Mouse (Mus musculus) adrenal gland, adult 8-10 months (tissue): ENCODE results near the gene Klk10. TPM values are rescaled to one million over a fixed set of nuclear protein-coding genes. Genes with fewer than 3 reads are reported as not detected.

Source experiments
- DNase-seq: peaks from one replicate; pipeline ENCODE4 v3.0.0; 2022
- total RNA-seq, 4 experiments: library from RNA; stranded (reverse); gene quantifications; 2 replicates each; pipeline ENCODE4 v1.2.4; 2022

The Klk10 gene
- total RNA-seq, 4 experiments from 2014 or later, result 0.23 to 0.68 (median 0.52) TPM

DNA sequence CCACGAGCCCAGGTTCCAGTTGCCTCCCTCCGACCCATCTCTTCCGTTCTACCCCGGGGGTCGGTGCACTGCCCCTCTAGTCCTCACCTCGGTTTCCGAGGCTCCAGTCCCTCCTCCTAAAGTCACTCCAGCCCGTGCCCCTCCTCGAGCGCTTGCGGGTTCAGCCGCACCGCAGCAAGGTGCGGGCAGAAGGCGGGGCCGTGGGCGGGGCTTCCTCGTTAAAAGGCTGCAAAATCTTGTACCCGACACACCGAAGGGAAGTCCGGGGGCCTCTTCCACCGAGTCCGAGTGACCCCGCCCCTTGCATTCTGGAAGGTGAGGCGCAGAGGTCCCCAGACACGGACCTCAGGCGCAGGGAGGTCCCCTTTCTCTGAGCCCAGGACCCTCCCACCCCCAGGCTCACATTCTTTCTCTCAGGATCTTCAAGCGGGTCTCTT lies 16.5 kb downstream of the Klk10 start, which contains the start of gene Klk8:
Gene Klk8 (plus strand): TSS at position 245 of the 437 bp plus-strand sequence.
- DNase-seq, result no peak

- DNase-seq, result no peak
These were observed 17.1 kb downstream of the Klk10 start for GRCm38 (mm10) chr7:43797844-43798462.

DNA sequence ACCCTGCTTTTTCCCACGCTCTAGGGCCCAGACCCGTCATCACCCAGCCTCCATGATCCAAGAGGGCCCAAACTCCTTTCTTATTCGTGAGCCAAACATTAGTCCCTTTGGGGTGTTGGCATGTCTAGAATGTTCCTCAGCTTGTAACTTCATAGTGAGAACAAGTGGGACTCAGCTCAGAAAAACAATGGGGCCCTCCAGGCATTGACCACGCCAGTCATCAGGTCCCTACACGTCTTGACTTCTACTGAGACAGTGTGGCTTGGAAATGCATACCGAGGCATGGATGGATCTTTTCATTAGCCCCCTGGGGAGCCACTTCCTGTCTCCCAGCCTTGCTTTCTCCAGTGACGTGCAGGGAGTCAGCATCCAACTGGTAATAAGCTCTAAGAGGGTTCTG lies 19.0 kb downstream of the Klk10 start:
- DNase-seq, result no peak

DNA sequence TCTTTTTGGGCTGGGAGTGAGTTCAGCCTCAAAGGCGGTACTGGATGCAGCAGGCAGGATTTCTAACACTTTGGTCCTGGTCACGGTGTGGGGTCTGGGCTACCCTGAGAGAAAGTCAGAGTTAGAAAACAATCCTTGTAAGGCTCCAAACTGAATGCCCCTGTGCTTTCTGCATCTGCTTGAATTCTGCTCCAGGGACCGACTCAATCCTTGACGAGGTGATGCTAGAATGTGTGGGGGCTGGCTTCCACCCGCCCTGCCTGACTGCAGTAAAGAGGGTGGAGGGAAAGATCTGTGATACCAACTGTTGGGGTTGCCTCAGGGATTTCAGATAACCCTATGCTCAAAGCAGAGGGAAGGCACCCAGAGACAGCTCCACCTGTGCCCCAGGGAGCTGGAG lies 30.2 kb downstream of the Klk10 start, which contains the start of gene Klk7:
Gene Klk7 (plus strand): TSS at position 301 of the 400 bp plus-strand sequence.
- no peak for DNase-seq

- no peak for DNase-seq
These were observed 34.4 kb downstream of the Klk10 start for GRCm38 (mm10) chr7:43815211-43815610.

GRCm38 (mm10) chr7:43816746-43817145 lies 35.9 kb downstream of the Klk10 start:
- DNase-seq, result no peak

- DNase-seq, result no peak
These were observed 40.7 kb downstream of the Klk10 start for GRCm38 (mm10) chr7:43821581-43821980.

GRCm38 (mm10) chr7:43824199-43824598 lies 43.4 kb downstream of the Klk10 start, which contains the start of gene Klk6:
Gene Klk6 (plus strand): TSS chr7:43824499.
- no peak for DNase-seq

DNA sequence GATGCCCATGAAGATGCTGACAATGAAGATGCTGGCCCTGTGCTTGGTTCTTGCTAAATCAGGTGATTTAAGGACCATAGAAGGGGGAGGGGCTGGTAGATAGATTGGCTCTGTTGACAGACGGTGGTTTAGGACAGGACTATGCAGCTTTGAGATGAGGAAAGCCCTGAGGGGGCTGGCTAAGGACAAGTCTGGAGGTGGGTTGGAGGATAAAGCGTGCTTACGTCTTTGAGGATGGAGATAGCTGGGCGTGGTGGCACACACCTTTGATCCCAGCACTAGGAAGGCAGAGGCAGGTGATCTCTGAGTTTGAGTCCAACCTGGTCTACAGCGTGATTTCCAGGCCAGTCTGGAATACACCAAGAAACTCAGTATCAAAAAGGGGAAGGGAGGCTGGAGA lies 45.2 kb downstream of the Klk10 start:
- no peak for DNase-seq

GRCm38 (mm10) chr7:43827706-43828105 lies 46.9 kb downstream of the Klk10 start:
- DNase-seq, result no peak

- no peak for DNase-seq
These were observed 48.2 kb downstream of the Klk10 start for GRCm38 (mm10) chr7:43829006-43829405.

Other genes starting within 250 kb of the Klk10 start
- 1 to 10 TPM; 4.0 to 7.3 (median 5.9) TPM for gene Cd33, start 236.6 kb upstream of the Klk10 start, total RNA-seq
- 1 to 10 TPM; 2.8 to 4.1 (median 3.5) TPM for gene Zfp658, start 218.8 kb upstream of the Klk10 start, total RNA-seq
- gene Zfp719, start 201.4 kb upstream of the Klk10 start, total RNA-seq, result 10 to 100 TPM; 17.8 to 22.1 (median 19.4) TPM
- gene Zfp819, start 173.9 kb upstream of the Klk10 start, total RNA-seq, result not detected
- gene Ceacam18, start 146.3 kb upstream of the Klk10 start, total RNA-seq, result under 1 TPM in 3 of 4 experiments, not detected in 1; 0.15 to 0.22 (median 0.19) TPM
- 1 to 10 TPM; 2.3 to 4.3 (median 3.5) TPM for gene Siglece, start 120.9 kb upstream of the Klk10 start, total RNA-seq
- 10 to 100 TPM; 11.5 to 13.4 (median 12.6) TPM for gene Ctu1, start 109.0 kb upstream of the Klk10 start, total RNA-seq
- gene Klk14, start 90.6 kb upstream of the Klk10 start, total RNA-seq, result not detected
- under 1 TPM in 2 of 4 experiments, not detected in 2; 0.15 to 0.16 TPM for gene Klk13, start 68.5 kb upstream of the Klk10 start, total RNA-seq
- gene Klk12, start 12.1 kb upstream of the Klk10 start, total RNA-seq, result not detected
- under 1 TPM in 1 of 4 experiments, not detected in 3; 0.32 TPM for gene Klk11, start 6.4 kb upstream of the Klk10 start, total RNA-seq
- not detected for gene Klk9, start 10.9 kb downstream of the Klk10 start, total RNA-seq
- gene Klk8, start 16.5 kb downstream of the Klk10 start, total RNA-seq, result 1 to 10 TPM; 1.8 to 3.7 (median 3.2) TPM
- not detected for gene Klk7, start 30.3 kb downstream of the Klk10 start, total RNA-seq
- not detected for gene Klk6, start 43.5 kb downstream of the Klk10 start, total RNA-seq
- gene Klk5, start 60.9 kb downstream of the Klk10 start, total RNA-seq, result not detected
- gene Klk4, start 100.1 kb downstream of the Klk10 start, total RNA-seq, result not detected
- gene Klk15, start 152.7 kb downstream of the Klk10 start, total RNA-seq, result not detected
- gene Klk1b8, start 169.6 kb downstream of the Klk10 start, total RNA-seq, result not detected
- not detected for gene Klk1b1, start 185.7 kb downstream of the Klk10 start, total RNA-seq
- under 1 TPM in 1 of 4 experiments, not detected in 3; 0.35 TPM for gene Klk1b9, start 195.0 kb downstream of the Klk10 start, total RNA-seq
- gene Klk1b11, start 214.8 kb downstream of the Klk10 start, total RNA-seq, result not detected
- not detected for gene Klk1b26, start 231.1 kb downstream of the Klk10 start, total RNA-seq